Mouse (Mus musculus) left cerebral cortex, adult 6 months (tissue): ENCODE measurements around the gene Armcx5. TPM values are rescaled to one million over a fixed set of nuclear protein-coding genes. Genes with fewer than 3 reads are reported as not detected.

Experiments
- long read RNA-seq, 2 experiments: library from polyadenylated mRNA; unstranded; transcript quantifications; one replicate each; pipeline ENCODE4 v2.0.0; 2019 to 2020
- polyA plus RNA-seq: library from polyadenylated mRNA; unstranded; fragments of <200 nt; fragmentation: Nextera tagmentation; gene quantifications from 2 replicates; pipeline ENCODE4 v1.2.3, GENCODE M21; 2021

The Armcx5 gene
- 16.1 and 22.0 TPM in 2 replicates for polyA plus RNA-seq
- long read RNA-seq, experiment 1, transcript Armcx5-202 (2 exons, 2,329 nt), result minor isoform, 7 of 32 reads
- long read RNA-seq, experiment 1, transcript Armcx5-201 (4 exons, 2,779 nt), result major isoform, 24 of 32 reads
- long read RNA-seq, experiment 1, partial matches to known transcripts, result 0 of 32 reads
- long read RNA-seq, experiment 1, other reads (novel, unspliced or antisense), result 1 of 32 reads
- long read RNA-seq, experiment 2, transcript Armcx5-201 (4 exons, 2,779 nt), result major isoform, 8 of 16 reads
- long read RNA-seq, experiment 2, partial matches to known transcripts, result 0 of 16 reads
- long read RNA-seq, experiment 2, other reads (novel, unspliced or antisense), result 7 of 16 reads

GRCm38 (mm10) chrX:135742304-135743055 is at the start of gene Armcx5, which contains the start of gene Gprasp1:
Armcx5 (plus strand) TSS chrX:135742733.
Gprasp1 (plus strand) TSS chrX:135742733.

GRCm38 (mm10) chrX:135693633-135694032 is 48.9 kb upstream of the Armcx5 start, which contains the start of gene Tcp11x2:
Tcp11x2 (minus strand) TSS chrX:135693790.

GRCm38 (mm10) chrX:135725161-135725560 is 17.4 kb upstream of the Armcx5 start, which contains the start of gene Tmsb15a:
Tmsb15a (minus strand) TSS chrX:135725261.

Other genes with a start within 250 kb of the Armcx5 start
- not detected in 2 replicates for gene AV320801, start 248.1 kb upstream of the Armcx5 start, polyA plus RNA-seq
- 0.41 and 0.77 TPM in 2 replicates for gene Nxf7, start 144.0 kb upstream of the Armcx5 start, polyA plus RNA-seq
- gene Prame, start 115.0 kb upstream of the Armcx5 start, polyA plus RNA-seq, result not detected in 2 replicates
- not detected in 2 replicates for gene Tcp11x2, start 48.9 kb upstream of the Armcx5 start, polyA plus RNA-seq
- not detected in 2 replicates for gene Tmsb15a, start 17.5 kb upstream of the Armcx5 start, polyA plus RNA-seq
- 57.0 and 64.1 TPM in 2 replicates for gene Gprasp1, start within 50 bp of the Armcx5 start, polyA plus RNA-seq
- 31.4 and 33.3 TPM in 2 replicates for gene Bhlhb9, start 54.9 kb downstream of the Armcx5 start, polyA plus RNA-seq
- 39.0 and 51.3 TPM in 2 replicates for gene Gprasp2, start 96.3 kb downstream of the Armcx5 start, polyA plus RNA-seq